Mouse (Mus musculus) liver, adult 2 months (tissue): ENCODE results near the gene Srgap3.

Experiments used
- CTCF ChIP-seq: fragments of 200-500 bp; IDR thresholded peaks from 2 replicates; pipeline ENCODE4 v1.5.1; 2011; ENCODE audit warnings: low read depth, low read length, control low read depth
- POLR2A ChIP-seq: fragments of 200-500 bp; IDR thresholded peaks from 2 replicates; pipeline ENCODE4 v1.6.1; 2011; ENCODE audit warnings: low read length, control low read depth; ENCODE audit not compliant: insufficient read depth; ENCODE audit errors: extremely low read depth

DNA sequence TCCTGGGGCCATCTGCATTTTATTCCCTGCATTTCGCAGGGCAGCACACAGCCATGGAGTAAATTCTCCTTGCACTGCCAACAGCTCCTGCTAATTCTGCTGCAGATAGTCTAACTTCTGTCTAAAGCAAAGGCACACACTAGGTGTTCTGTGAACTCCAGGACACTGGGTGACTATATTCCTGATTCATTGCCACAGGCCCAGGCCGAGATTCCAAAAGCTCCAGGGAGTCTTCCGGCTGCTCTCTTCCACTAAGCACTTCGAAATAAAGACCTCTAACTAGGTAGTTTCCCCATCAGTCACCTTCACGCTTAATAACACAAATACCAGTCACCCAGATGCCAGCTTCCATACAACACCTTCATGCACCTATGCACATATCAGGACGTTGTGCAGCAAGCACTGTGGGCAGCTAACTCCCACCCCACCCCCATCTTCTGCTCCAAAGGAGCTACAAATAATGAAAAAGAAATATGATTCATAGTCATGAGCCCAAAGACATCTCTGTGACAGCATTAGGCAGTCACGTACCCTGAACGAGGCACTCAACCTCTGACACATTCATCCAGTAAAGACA lies 26.4 kb downstream of the Srgap3 start:
- TF ChIP-seq POLR2A (no peak), CTCF (no peak)
